Mouse (Mus musculus) hindbrain, embryonic 12.5 days (tissue): ENCODE measurements around the gene Zfp697. TPM values are rescaled to one million over a fixed set of nuclear protein-coding genes. Genes with fewer than 3 reads are reported as not detected.
"Not testable (repeated sequence)": the region's sequence is repeated elsewhere in the genome, so short reads cannot be mapped to it uniquely, and the experiment has no call there.

Source experiments
- ATAC-seq: fragments of 200-750 bp; cut with Nextera tagmentation; 2 replicates; pipeline ENCODE4 v1.8.0; 2017; ENCODE audit warnings: moderate TSS enrichment; ENCODE audit not compliant: low FRiP score
- H3K27ac ChIP-seq: fragments of 300-500 bp; sonication (generic); 2 replicates; pipeline ENCODE4 v1.5.1; 2016; ENCODE audit warnings: mild to moderate bottlenecking
- H3K27me3 ChIP-seq: fragments of 300-500 bp; sonication (generic); 2 replicates; pipeline ENCODE4 v1.6.1; 2016; ENCODE audit warnings: mild to moderate bottlenecking
- H3K36me3 ChIP-seq: fragments of 300-500 bp; sonication (generic); 2 replicates; pipeline ENCODE4 v1.6.1; 2016; ENCODE audit warnings: mild to moderate bottlenecking
- H3K4me1 ChIP-seq: fragments of 300-500 bp; sonication (generic); 2 replicates; pipeline ENCODE4 v1.6.1; 2016
- H3K4me2 ChIP-seq: fragments of 300-500 bp; sonication (generic); replicated peaks from 2 replicates; pipeline ENCODE4 v1.6.1; 2016; ENCODE audit warnings: mild to moderate bottlenecking
- H3K4me3 ChIP-seq: fragments of 300-500 bp; sonication (generic); 2 replicates; pipeline ENCODE4 v1.5.1; 2016; ENCODE audit warnings: mild to moderate bottlenecking
- H3K9ac ChIP-seq: fragments of 300-500 bp; sonication (generic); 2 replicates; pipeline ENCODE4 v1.6.1; 2016; ENCODE audit warnings: mild to moderate bottlenecking, moderate library complexity
- H3K9me3 ChIP-seq: fragments of 300-500 bp; sonication (generic); replicated peaks from 2 replicates; pipeline ENCODE4 v1.6.1; 2016; ENCODE audit warnings: mild to moderate bottlenecking
- WGBS: fragments of 180-500 bp; shearing (Covaris S2); methylation state at CpG from one replicate; pipeline ENCODE4 v1.1.7; 2016; 5-methylcytosine and 5-hydroxymethylcytosine counted together
- polyA plus RNA-seq: library from polyadenylated mRNA; unstranded; fragments of >200 nt; fragmentation: Nextera tagmentation; extraction: Ambion mirVana; gene quantifications from 2 replicates; pipeline ENCODE4 v1.2.1, GENCODE M21; 2016

Gene Zfp697
- polyA plus RNA-seq, 1 experiment from 2014 or later, result 12.0 TPM

DNA sequence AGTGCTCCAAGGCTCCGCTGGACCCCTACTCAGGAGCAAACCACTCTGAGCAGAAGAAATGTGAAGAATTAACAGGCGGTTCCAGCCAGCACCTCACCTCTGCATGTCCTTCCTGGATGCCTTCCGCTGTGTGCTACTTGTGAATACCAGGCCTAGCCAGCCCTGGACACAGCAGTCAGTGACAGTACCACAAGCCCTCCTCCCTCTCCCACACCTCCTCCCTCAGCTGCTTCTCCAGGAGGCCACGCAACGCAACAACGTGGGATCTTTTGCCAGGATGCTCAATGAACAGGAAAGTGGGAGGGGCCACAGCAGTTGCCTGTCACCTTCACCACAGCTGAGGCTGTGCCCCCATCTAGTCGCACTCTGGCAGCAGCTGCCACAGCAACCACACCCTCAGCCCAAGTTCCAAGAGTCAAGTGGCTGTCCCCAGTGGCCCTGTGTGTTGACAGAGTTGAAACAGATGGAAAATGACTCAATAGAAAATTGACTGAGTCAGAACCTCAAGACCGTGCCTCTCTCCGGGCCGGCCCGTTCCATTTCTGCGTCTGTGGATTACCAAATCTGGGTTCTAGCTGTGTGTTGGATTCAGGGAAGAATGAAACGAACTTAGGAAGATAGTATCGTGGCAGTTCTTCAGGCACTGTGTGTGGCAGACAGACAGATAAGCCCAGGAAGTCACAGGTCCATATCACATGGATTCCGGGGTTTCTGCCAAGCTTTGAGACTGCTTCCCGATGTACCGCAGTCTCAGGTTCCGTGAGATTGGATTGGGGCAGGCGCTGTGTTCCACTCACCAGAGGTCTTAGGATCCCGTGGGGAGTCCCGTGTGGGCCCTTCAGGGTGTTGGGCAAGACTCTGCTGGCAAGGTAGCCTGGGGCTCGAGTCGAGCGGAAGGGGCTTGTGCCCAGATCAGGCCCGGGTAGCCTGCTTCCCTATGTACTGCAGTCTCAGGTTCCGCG lies 28.6 kb downstream of the Zfp697 start:
- H3K9ac ChIP-seq, H3K4me2 ChIP-seq, H3K9me3 ChIP-seq, ATAC-seq, H3K27me3 ChIP-seq, H3K4me1 ChIP-seq, H3K36me3 ChIP-seq, H3K27ac ChIP-seq, H3K4me3 ChIP-seq: not testable (repeated sequence)
- WGBS, result 88% methylated on average over 16 of the region's 27 CpGs

DNA sequence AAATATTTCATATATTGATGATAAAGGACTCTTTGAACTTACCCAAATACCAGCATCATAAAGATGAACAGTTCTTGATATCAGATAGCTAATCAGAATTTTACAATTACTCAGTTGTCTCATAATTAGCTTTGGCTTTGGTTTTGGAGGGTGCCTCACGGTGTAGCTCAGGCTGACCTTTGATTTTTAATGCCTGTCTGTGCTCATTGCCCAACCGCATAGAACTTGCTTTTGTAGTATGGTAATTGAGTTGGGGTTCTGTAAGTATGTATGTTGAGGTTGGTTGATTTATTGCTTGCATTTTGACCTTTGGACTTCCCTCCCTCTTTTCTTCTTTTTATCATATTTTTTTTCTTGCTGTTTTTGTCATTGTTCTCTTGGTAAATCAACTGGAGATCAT lies 31.5 kb downstream of the Zfp697 start:
- Histone ChIP-seq H3K36me3 (no peaks in the 10 kb centered on the region; the same call in 1 of the 2 replicates), H3K27me3 (no peaks in the 10 kb centered on the region), H3K4me2 (no peak overlapping the region), H3K4me1 (peaks cover 6% of the 10 kb centered on the region; the same call in 1 of the 2 replicates), H3K9me3 (no peaks in the 10 kb centered on the region), H3K4me3 (no peak overlapping the region), H3K27ac (no peak overlapping the region), H3K9ac (no peak overlapping the region)
- no peak for ATAC-seq
- 70% methylated on average over 2 of the region's 2 CpGs for WGBS

DNA sequence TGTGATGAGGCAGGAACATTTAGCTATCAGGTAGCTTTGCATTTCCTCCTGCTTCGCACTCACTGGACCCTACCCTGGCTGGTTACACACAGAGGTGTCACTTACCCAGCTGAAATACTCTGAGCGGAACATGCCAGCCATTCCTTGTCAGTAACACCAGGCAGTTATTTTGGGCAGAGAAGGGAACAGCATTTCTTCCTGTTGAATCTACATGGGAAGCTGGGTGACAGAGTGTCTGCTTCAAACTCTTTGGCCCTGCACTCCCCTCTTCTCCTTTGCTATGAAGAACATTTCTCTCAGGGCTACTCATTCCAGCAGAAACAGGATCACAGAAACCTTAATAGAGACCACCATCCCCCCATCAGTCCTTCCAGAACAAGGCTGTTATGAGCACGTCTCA lies 32.0 kb downstream of the Zfp697 start:
- H3K4me3 ChIP-seq, result no peak overlapping the region
- 96% methylated on average over 3 of the region's 3 CpGs for WGBS
- no peaks in the 10 kb centered on the region for H3K27me3 ChIP-seq
- no peaks in the 10 kb centered on the region; the same call in 1 of the 2 replicates for H3K36me3 ChIP-seq
- no peak overlapping the region for H3K9ac ChIP-seq
- no peaks in the 10 kb centered on the region for H3K9me3 ChIP-seq
- H3K4me1 ChIP-seq, result peaks cover 6% of the 10 kb centered on the region; the same call in 1 of the 2 replicates
- H3K27ac ChIP-seq, result no peak overlapping the region
- no peak for ATAC-seq
- no peak overlapping the region for H3K4me2 ChIP-seq

DNA sequence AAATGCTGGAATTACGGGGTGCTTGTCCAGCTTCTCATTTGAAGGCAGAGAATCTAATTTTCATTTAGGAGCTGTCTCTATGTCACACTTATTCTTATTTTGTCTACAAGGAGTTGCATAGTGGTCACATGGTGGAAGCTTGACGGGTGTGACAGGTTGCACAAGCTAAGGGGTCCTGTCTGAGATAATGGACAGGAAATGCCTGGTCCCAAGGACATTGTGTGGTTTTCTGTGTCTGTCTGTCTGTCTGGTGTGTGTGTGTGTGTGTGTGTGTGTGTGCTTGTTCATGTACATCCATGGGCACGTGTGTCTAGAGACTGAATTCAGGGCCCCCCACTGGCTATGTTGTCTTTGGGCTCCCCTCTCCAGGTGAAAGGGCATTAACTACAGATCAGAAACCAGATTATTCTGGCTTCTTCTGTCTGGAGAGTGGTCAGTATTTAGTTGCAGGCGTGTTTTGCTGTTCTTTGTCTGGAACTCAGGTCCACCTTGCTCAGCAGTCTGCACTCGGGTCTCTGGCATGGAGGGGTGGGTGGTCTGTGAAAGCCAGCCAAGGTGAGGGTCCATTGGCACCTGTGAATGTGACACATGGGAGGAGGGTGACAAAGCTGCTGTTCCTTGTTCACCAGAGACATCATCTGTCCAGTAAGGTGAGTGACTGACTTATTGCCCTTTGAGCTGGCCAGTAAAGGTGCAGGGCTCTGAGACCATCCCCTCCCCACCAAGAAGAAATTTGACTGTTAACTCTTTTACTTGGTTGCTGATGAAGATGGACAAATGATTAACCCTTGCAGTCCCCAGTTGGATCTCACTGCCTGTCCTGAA lies 34.4 kb downstream of the Zfp697 start:
- Histone ChIP-seq H3K9ac (no peak overlapping the region), H3K4me2 (no peak overlapping the region), H3K36me3 (no peaks in the 10 kb centered on the region; the same call in 1 of the 2 replicates), H3K4me3 (no peak overlapping the region), H3K27me3 (no peaks in the 10 kb centered on the region), H3K9me3 (no peaks in the 10 kb centered on the region), H3K27ac (no peak overlapping the region), H3K4me1 (peaks cover 6% of the 10 kb centered on the region; the same call in 1 of the 2 replicates)
- WGBS, result 84% methylated on average over 5 of the region's 5 CpGs
- no peak for ATAC-seq

DNA sequence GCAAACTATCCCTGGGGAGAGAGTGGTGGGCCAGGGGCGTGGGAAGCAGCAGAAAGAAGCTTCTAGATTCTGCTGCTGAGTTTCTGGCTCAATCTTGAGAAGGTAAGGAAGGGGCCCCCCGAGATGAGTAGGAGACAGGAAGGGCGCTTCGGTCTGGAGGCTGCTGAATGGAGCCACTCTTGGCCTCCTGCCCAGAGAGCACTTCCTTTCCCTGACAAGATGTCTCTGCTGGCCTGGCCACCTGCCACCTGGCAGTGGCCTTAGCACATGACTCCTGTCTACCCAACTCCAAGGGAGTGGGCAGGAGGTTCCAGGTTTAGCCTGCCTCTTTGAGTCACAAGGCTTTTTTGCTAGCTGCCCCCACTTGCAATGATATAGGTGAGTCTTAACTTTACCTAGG lies 35.1 kb downstream of the Zfp697 start:
- Histone ChIP-seq H3K27ac (no peak overlapping the region), H3K36me3 (no peaks in the 10 kb centered on the region; the same call in 1 of the 2 replicates), H3K27me3 (no peaks in the 10 kb centered on the region), H3K4me3 (no peak overlapping the region), H3K9me3 (no peaks in the 10 kb centered on the region), H3K4me1 (peaks cover 6% of the 10 kb centered on the region; the same call in 1 of the 2 replicates), H3K9ac (no peak overlapping the region), H3K4me2 (no peak overlapping the region)
- WGBS, result 76% methylated on average over 4 of the region's 4 CpGs
- 0 out of 2 replicates have a peak, but pooled peaks have one; percentile 23 for ATAC-seq

DNA sequence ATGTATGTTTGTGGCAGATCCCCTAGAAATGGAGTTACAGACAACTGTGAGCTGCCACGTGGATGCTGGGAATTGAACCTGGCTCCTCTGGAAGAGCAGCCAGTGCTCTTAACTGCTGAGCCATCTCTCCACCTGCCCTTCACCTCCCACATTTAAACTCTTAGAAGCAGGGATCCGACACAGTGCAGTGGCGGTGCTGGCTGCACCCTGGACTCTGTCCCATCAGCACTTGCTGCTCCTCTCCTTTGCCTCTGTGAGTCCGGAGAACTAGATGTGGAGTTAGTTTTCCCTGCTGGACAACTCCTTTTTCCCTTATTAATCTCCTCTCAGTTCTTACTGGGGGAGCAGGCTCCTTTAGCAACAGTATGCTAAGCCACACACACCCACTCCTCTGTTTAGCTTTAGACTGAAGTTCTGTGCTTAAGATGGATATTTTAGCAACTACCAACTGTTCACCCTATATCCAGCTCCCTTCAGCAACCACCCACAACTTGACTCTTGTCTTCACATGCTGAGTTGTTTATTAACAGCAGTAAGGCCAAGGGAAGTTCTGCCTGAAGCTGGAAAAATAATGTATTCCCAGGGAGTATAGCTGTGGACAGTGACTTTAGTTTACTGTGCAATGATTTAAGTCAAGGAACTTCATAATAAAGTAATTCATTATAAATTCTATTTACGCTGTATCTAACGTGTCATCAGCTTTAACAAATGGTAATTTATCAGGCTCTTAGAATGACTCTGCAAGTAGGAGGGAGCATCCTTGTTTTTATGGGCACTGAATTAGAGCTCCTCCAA lies 36.9 kb downstream of the Zfp697 start:
- Histone ChIP-seq H3K4me3 (no peak overlapping the region), H3K36me3 (no peaks in the 10 kb centered on the region), H3K27me3 (no peaks in the 10 kb centered on the region), H3K27ac (no peak overlapping the region), H3K9me3 (no peaks in the 10 kb centered on the region), H3K4me1 (peaks cover 6% of the 10 kb centered on the region; the same call in 1 of the 2 replicates), H3K4me2 (no peak overlapping the region), H3K9ac (no peak overlapping the region)
- no peak for ATAC-seq
- WGBS, result 75% methylated on average over 6 of the region's 6 CpGs

DNA sequence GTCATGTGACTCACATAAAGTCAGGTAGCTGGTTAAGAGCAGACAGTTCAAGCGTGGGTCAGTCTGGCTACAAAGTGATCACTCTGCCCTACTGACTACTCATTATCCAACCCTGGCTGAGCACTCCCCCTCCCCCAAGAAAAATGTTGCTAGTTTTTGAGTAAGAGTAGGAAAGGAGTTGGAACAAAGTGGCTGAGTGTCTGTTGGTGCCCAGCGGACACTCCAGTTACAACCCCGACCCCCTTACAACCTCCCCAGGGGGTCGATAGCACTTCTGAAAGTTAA lies 37.5 kb downstream of the Zfp697 start:
- ATAC-seq, result no peak
- WGBS, result 56% methylated on average over 4 of the region's 4 CpGs

DNA sequence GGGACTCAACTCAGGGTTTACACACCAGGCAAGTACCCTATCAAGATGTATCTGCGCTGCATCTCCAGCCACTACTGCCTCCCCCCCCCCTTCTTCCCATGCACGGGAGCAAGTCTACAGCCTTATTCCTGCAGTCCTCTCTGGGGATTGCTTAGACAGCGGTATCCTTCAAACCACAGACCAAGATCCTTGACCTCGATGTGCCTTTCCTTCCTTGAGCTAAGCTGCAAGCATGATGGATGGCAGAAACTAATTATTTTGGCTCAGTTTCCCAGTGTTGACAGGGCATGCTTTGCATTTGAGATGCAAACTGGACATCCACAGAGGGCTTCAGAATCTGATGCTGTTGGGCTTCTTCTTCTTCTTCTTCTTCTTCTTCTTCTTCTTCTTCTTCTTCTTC lies 40.7 kb downstream of the Zfp697 start:
- Histone ChIP-seq H3K27ac (no peak overlapping the region), H3K9me3 (no peaks in the 10 kb centered on the region), H3K36me3 (0 out of 2 replicates have a peak, but pooled peaks cover 3% of the 10 kb centered on the region), H3K27me3 (peaks cover 23% of the 10 kb centered on the region), H3K9ac (no peak overlapping the region), H3K4me1 (peaks cover 11% of the 10 kb centered on the region), H3K4me3 (no peak overlapping the region), H3K4me2 (no peak overlapping the region)
- WGBS, result 87% methylated on average over 4 of the region's 4 CpGs
- no peak for ATAC-seq

More for the DNA sequence above, 37.5 kb downstream of the Zfp697 start:
- Histone ChIP-seq H3K27ac (no peak overlapping the region), H3K4me3 (no peak overlapping the region), H3K4me1 (peaks cover 6% of the 10 kb centered on the region; the same call in 1 of the 2 replicates), H3K36me3 (no peaks in the 10 kb centered on the region), H3K9ac (no peak overlapping the region), H3K4me2 (no peak overlapping the region), H3K27me3 (no peaks in the 10 kb centered on the region), H3K9me3 (no peaks in the 10 kb centered on the region)

DNA sequence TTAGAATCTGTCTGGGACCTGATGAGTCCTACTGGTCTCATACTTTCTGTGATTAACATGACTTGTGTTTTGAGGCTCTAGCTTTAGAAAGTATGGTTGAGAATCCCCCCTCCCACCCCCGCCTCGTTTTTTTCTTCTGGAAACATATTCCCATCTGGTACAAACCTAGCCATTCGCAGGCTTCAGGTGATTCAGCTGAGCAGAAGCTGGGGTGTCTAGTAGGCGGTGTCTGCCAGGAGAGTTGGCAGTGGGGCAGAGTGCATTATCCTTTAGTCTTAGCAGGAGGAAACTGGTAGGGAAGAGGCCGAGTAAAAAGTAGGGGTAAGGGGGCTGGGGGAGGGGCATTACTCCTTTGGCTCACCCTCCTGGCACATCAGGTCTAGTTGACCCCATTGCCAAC lies 44.5 kb downstream of the Zfp697 start:
- 45% methylated on average over 5 of the region's 5 CpGs for WGBS
- no peaks in the 10 kb centered on the region for H3K9me3 ChIP-seq
- no peak overlapping the region for H3K4me3 ChIP-seq
- peak overlapping the region; percentile 85 for H3K4me2 ChIP-seq
- H3K4me1 ChIP-seq, result peaks cover 24% of the 10 kb centered on the region
- H3K36me3 ChIP-seq, result 0 out of 2 replicates have a peak, but pooled peaks cover 3% of the 10 kb centered on the region
- H3K9ac ChIP-seq, result 0 out of 2 replicates have a peak overlapping the region, but pooled peaks have one; percentile 55
- H3K27me3 ChIP-seq, result peaks cover 45% of the 10 kb centered on the region
- peak; percentile 4; the same call in 1 of the 2 replicates for ATAC-seq
- no peak overlapping the region for H3K27ac ChIP-seq

DNA sequence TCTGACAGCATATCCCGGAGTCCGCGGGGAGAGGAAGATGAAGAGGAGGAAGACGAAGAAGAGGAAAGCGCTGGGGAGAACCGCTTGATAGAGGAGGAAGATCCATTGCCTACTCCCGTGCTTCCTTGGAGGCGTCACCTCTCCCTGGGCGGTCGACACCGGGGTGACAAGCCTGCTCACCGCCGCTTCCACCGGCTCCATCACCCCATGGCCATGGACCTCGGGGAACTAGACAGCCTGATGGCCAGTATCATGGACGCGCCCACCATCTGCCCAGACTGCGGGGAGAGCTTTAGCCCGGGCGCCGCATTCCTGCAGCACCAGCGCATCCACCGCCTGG lies 45.0 kb downstream of the Zfp697 start:
- Histone ChIP-seq H3K27ac (no peak overlapping the region), H3K9me3 (no peaks in the 10 kb centered on the region), H3K4me1 (peaks cover 24% of the 10 kb centered on the region), H3K4me3 (peak overlapping the region; percentile 53), H3K4me2 (peak overlapping the region; percentile 85), H3K36me3 (0 out of 2 replicates have a peak, but pooled peaks cover 3% of the 10 kb centered on the region), H3K27me3 (peaks cover 45% of the 10 kb centered on the region), H3K9ac (peak overlapping the region; percentile 55)
- ATAC-seq, result no peak; the same call in none of the 2 replicates
- under 1% methylated on average over 23 of the region's 23 CpGs for WGBS

DNA sequence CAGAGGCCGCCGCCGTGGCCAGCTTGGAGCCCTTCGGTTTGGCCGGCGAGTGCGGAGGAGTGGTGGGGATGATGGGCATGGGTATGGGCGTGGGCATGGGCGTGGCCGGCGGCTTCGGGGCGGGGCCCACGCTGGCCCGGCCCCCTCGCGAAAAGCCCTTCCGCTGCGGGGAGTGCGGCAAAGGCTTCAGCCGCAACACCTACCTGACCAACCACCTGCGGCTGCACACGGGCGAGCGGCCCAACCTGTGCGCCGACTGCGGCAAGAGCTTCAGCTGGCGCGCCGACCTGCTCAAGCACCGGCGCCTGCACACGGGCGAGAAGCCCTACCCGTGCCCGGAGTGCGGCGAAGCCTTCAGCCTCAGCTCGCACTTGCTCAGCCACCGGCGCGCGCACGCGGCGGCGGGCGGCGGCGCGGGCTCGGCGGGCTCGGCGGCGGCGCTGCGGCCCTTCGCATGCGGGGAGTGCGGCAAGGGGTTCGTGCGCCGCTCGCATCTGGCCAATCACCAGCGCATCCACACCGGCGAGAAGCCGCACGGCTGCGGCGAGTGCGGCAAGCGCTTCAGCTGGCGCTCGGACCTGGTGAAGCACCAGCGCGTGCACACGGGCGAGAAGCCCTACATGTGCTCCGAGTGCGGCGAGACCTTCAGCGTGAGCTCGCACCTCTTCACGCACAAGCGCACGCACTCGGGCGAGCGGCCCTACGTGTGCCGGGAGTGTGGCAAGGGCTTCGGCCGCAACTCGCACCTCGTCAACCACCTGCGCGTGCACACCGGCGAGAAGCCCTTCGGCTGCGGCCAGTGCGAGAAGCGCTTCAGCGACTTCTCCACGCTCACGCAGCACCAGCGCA lies 45.6 kb downstream of the Zfp697 start:
- peak; percentile 91 for ATAC-seq
- H3K27ac ChIP-seq, result no peak overlapping the region
- WGBS, result under 1% methylated on average over 110 of the region's 110 CpGs
- 0 out of 2 replicates have a peak, but pooled peaks cover 3% of the 10 kb centered on the region for H3K36me3 ChIP-seq
- peak overlapping the region; percentile 53 for H3K4me3 ChIP-seq
- peak overlapping the region; percentile 55 for H3K9ac ChIP-seq
- H3K9me3 ChIP-seq, result no peaks in the 10 kb centered on the region
- H3K4me2 ChIP-seq, result peak overlapping the region; percentile 85
- H3K27me3 ChIP-seq, result peaks cover 45% of the 10 kb centered on the region
- H3K4me1 ChIP-seq, result peaks cover 24% of the 10 kb centered on the region
